Mouse (Mus musculus) left cerebral cortex, adult 8-10 months (tissue): ENCODE results near the gene Tspan12. TPM values are rescaled to one million over a fixed set of nuclear protein-coding genes. Genes with fewer than 3 reads are reported as not detected.

Experiments
- DNase-seq, 2 experiments: peaks; one replicate each; pipeline ENCODE4 v3.0.0; 2022; ENCODE audit warnings: low spot score in 2 of 2
- total RNA-seq, 4 experiments: library from RNA; stranded (reverse); gene quantifications; 2 replicates each; pipeline ENCODE4 v1.2.4; 2022

Tspan12 gene
- total RNA-seq, 4 experiments from 2014 or later, result 25.1 to 27.8 (median 26.8) TPM

DNA sequence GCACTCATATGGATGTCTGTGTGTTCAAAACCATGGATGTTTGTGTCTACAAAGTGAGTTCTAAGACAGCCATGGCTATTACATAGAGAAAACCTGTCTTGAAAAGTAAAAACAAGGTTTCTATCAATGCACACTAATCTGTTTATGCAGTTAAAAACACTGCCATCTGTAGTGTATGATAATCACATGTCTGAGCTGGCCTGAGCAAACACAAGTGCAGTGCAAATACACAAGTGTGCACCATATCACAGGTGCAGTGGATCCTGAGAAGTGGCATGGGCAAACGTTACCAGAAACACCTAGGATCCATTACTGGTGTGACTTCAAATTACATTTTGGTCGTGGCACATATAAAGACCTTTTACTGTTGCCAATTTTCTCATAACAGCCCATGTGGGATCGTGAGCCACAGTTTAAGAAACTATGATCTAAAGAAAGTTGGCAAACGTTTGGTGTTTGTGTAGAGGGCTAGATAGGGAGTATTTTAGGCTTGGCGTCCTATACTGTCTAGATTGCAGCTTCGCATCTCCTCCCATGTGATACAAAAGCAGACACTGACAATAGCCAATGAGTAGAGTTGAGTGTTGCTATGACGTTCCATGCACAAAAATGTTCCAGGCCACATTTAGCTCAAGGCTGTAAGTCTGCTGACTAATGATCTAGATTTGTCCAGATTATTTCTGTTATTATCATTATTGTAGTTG lies 78.0 kb downstream of the Tspan12 start:
- DNase-seq, result no peak

DNA sequence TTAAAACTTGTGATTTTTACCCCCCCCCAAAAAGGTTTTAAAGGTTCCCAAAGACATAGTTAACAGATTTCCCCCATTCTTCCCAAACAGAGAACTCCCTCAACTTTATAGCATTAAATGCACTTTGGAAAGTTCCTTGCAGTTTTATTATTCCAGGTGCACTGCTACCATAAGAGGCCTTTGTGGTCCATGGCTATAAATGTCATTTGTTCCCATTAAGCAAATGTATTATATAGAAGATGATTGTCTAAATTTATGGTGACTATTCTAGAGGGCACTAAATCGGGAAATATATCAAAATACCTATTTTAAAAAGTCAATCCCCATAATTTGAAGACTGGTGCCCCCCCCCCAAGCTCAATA lies 82.9 kb downstream of the Tspan12 start:
- DNase-seq, result no peak

DNA sequence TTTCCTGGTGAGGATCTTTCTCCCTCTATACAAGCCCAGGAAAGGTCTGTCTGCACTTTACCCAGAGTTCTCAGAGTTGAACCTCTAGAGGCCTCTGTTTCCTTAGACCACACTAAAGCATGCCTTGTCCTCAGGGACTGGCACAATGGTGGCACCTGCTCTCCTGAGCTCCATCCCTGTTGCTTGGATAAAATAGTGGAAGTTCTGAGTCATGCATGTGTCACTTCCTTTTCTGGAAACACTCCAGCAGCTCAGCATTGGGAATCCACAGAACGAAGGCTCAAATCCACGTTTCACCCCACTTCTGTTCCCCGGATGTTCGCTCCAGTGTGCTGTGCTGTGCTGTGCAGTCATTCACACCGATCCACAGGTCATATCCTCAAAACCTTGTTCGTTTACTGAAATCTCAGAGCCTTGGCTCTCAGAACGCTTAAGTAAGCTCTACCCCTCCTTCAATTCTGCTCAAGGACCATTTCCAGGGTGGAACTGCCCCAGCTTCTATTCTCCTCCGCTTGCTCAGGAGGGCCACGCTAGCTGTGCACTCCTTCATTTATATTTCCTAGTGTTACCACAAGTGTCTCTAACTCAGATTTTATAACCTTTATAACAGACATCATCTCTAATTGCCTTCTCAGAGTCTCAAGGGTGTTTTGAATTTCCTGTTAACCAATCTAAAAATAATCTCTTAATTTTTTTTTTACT lies 83.4 kb downstream of the Tspan12 start:
- DNase-seq, result no peak

DNA sequence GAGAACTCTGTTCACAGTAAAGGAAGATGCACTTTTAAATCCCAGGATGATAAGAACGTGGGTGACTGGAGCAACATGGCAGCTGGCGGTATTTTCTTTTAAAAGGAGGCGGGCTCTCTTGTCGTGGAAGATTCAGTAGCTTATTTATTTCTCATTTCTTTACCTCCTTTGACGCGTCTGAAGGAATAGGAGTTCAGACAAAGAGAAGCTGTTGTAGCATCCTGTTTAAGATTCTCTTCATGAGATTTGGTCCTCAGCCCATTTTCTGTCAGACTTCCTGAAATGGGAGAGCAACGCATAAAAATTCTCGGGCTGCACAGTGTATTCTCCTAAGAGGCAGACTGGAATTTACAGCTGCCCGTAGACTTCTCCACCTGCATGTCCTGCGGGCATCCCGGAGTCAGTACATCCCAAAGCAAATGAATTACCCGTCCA lies 84.5 kb downstream of the Tspan12 start:
- no peak for DNase-seq

DNA sequence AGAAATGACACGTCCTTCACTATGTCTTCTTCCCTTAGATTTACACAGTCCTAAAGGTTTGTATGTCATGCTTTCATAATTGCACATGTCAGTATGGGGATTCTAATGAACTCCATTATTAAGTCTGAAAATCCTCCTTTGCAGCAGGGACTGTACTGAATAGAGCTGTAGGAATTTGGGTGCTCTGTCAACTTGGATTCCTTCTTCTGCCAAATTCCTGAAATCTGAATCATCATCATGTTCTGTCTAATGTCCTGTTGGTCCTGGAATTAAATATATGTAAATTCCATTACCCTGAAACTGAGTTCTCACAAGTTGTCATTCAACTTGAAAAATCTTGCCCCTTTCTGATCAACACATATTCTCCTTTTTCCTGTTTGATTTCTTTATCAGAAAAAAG lies 104.8 kb downstream of the Tspan12 start:
- DNase-seq, result no peak

DNA sequence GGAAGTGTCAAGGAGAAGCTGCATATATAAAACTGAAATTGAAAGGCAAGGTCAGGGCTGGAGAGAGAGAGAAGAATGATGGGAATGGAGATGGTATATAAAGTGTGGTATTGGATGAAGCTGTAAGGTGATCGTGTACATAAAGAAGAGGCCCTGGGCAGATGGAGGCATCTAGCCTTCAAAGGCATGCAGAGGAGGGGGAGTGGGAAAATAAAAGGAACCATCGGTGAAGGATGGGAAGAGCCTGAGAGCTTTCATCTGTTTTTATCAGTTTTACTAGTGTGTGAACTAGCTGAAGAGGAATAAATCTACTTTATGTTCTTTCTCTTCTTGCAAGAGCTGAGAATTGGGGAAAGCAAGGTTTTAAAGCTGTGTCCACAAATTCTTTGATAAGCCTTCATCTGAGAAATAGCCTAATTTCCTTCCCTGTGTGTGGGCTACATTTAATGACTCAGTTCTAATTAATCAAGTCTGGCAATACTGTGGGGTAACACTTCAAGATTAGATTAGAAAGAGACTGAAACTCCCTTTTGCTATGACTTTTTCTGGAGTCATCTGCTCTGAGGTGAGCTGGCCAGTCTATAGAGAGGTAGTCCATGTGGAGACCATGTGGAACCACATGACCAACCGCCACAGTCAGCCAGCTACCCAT lies 107.6 kb downstream of the Tspan12 start:
- DNase-seq, result no peak

DNA sequence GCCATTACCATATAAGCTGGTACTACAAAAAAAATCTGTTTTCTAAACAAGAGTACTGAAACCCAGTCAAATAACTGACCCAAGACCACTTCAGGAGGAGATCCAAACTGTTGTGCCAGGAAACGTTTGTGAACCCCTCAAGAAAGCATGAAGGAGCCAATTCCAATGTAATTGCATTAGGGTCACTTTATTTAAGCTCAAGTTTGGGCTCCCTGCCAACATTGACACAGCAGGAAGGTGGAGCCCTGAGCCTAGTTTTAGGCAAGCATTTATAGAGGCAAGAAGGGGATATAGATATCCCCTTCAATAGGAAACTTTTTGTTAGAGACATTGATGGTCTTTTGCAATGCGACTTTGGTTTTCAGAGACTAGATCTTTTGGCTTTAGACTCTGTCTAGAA lies 111.7 kb downstream of the Tspan12 start:
- no peak for DNase-seq

DNA sequence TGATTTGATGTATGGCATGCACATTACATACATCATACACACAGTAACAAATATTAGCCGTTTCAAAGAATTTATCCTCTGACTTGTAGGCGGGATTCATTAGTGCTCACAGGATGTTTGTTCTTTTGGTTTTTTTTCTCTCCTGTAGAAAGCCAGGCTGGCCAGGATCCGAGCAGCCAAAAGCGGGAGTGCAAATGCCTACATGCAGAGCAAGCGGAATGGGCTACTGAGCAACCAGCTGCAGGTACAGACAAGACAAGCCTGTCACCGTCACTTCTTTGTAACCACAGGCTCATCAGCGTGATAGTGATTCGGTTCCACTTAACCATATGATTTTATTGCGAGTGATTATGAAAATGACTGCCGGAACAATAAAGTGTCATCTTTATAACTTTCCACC lies 130.1 kb downstream of the Tspan12 start:
- DNase-seq, result no peak

Other genes starting within 250 kb of the Tspan12 start
- 10 to 100 TPM; 19.0 to 26.7 (median 20.4) TPM for gene Ing3, start 97.1 kb upstream of the Tspan12 start, total RNA-seq
- 1 to 10 TPM; 3.9 to 5.7 (median 4.8) TPM for gene Cped1, start 133.4 kb upstream of the Tspan12 start, total RNA-seq